Mouse (Mus musculus) myocyte (in vitro differentiated cells): ENCODE measurements around the gene Adgrg1. TPM values are rescaled to one million over a fixed set of nuclear protein-coding genes. Genes with fewer than 3 reads are reported as not detected.
A peak's percentile ranks its signal among the peaks of the same experiment; 100 is the strongest.

ENCODE experiments used
- H3K27me3 ChIP-seq: one replicate; pipeline ENCODE4 v1.6.1; 2011; ENCODE audit not compliant: control insufficient read depth, insufficient read depth, insufficient read length
- H3K36me3 ChIP-seq: one replicate; pipeline ENCODE4 v1.6.1; 2011; ENCODE audit not compliant: control insufficient read depth, insufficient read depth
- H3K4me2 ChIP-seq: one replicate; pipeline ENCODE4 v1.6.1; 2011; ENCODE audit warnings: low read depth, control low read depth
- H3K4me3 ChIP-seq: one replicate; pipeline ENCODE4 v1.5.1; 2011; ENCODE audit warnings: mild to moderate bottlenecking, control low read depth, moderate library complexity
- H3K79me2 ChIP-seq: one replicate; pipeline ENCODE4 v1.6.1; 2011; ENCODE audit not compliant: control insufficient read depth, insufficient read depth
- H3ac ChIP-seq: one replicate; pipeline ENCODE4 v1.6.1; 2011; ENCODE audit not compliant: control insufficient read depth, insufficient read length
- CEBPB ChIP-seq: IDR thresholded peaks from 2 replicates; pipeline ENCODE4 v1.6.1; 2011; ENCODE audit warnings: mild to moderate bottlenecking, moderate library complexity; ENCODE audit not compliant: poor library complexity, insufficient read depth, severe bottlenecking
- E2F4 ChIP-seq: IDR thresholded peaks from one replicate; pipeline ENCODE4 v1.6.1; 2011; ENCODE audit warnings: mild to moderate bottlenecking, control low read depth, moderate library complexity; ENCODE audit not compliant: insufficient read depth
- MAX ChIP-seq: IDR thresholded peaks from one replicate; pipeline ENCODE4 v1.6.1; 2011; ENCODE audit warnings: low read depth, mild to moderate bottlenecking, control low read depth
- MYOD1 ChIP-seq, 3 experiments: IDR thresholded peaks; one replicate each; pipeline ENCODE4 v1.6.1; 2011; ENCODE audit warnings: control low read depth in 2 of 3, low read depth in 2 of 3, mild to moderate bottlenecking in 2 of 3, moderate library complexity in 1 of 3; ENCODE audit not compliant: insufficient read length in 2 of 3, control insufficient read depth in 1 of 3
- MYOG ChIP-seq, 3 experiments: IDR thresholded peaks; one replicate each; pipeline ENCODE4 v1.6.1; 2011; ENCODE audit warnings: control low read depth in 2 of 3, low read depth in 2 of 3, mild to moderate bottlenecking in 2 of 3; ENCODE audit not compliant: insufficient read length in 2 of 3, control insufficient read depth in 1 of 3, insufficient read depth in 1 of 3
- POLR2A ChIP-seq: IDR thresholded peaks from one replicate; pipeline ENCODE4 v1.6.1; 2011; ENCODE audit warnings: low read depth, mild to moderate bottlenecking, control low read depth, moderate library complexity; ENCODE audit not compliant: insufficient read length
- POLR2AphosphoS2 ChIP-seq: IDR thresholded peaks from one replicate; pipeline ENCODE4 v1.6.1; 2011; ENCODE audit warnings: low read depth, control low read depth; ENCODE audit not compliant: insufficient read length
- REST ChIP-seq: IDR thresholded peaks from one replicate; pipeline ENCODE4 v1.6.1; 2011; ENCODE audit warnings: mild to moderate bottlenecking, control low read depth, moderate library complexity; ENCODE audit not compliant: insufficient read depth, insufficient read length
- SRF ChIP-seq: IDR thresholded peaks from one replicate; pipeline ENCODE4 v1.6.1; 2011; ENCODE audit warnings: low read depth; ENCODE audit not compliant: control insufficient read depth, insufficient read length
- TCF12 ChIP-seq: IDR thresholded peaks from one replicate; pipeline ENCODE4 v1.6.1; 2011; ENCODE audit warnings: mild to moderate bottlenecking, control low read depth; ENCODE audit not compliant: poor library complexity, insufficient read depth, severe bottlenecking
- TCF3 ChIP-seq: IDR thresholded peaks from one replicate; pipeline ENCODE4 v1.6.1; 2011; ENCODE audit warnings: low read depth, control low read depth; ENCODE audit not compliant: insufficient read length
- USF1 ChIP-seq: IDR thresholded peaks from one replicate; pipeline ENCODE4 v1.6.1; 2011; ENCODE audit warnings: low read depth, mild to moderate bottlenecking, control low read depth, moderate library complexity
- polyA plus RNA-seq: library from polyadenylated mRNA; unstranded; fragments of >200 nt; fragmentation: generic; extraction: Trizol; gene quantifications from one replicate; pipeline ENCODE4 v1.2.1, GENCODE M21; 2012; ENCODE audit warnings: missing spikeins

The Adgrg1 gene
- polyA plus RNA-seq, 1 experiment = 12.4 TPM

DNA sequence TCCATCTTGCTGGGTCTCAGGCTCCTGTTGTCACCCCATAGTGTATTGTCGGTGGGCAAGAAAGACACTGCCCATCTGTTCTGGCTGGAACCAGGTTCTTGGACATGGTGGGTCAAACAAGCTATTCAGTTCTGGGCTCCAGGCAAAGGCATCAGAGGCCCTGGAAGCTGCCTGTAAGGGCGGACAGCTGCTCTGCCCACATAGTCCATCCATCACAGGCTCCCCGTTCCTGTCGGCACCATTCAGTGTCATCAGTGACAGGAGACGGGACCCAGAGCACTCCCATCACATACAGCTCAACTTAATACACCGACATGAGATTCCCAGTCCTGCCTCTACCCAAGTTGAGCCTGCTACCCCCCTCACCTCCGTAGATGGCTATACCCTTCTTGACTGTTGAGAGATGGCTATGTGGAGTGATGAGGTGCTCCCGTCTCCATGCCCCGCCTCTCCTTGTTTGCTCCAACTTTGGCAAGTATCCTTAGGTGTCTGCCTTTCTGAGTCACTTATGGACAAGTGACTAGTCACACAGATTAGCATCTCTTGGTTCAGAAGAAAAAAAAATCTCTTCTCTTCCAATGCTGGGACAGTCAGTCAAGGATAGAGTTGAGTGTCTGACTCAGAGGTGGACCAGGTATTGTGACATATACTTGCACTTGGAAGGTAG lies 43.6 kb downstream of the Adgrg1 start:
- Histone ChIP-seq H3ac (no peak overlapping the region), H3K4me2 (no peak overlapping the region), H3K36me3 (no peaks in the 10 kb centered on the region), H3K4me3 (no peak overlapping the region), H3K79me2 (no peaks in the 10 kb centered on the region), H3K27me3 (no peaks in the 10 kb centered on the region)
- TF ChIP-seq E2F4 (no peak), MYOG (IDR thresholded peaks at IDR 0.05; ENCODE audit: control insufficient read depth in 1 of 3, insufficient read depth in 1 of 3, insufficient read length in 2 of 3, low read depth in 2 of 3) (peak in 2 of 3 experiments; percentile 44 to 79), REST (no peak), TCF3 (peak; percentile 75), SRF (no peak), POLR2AphosphoS2 (no peak), MAX (no peak), MYOD1 (IDR thresholded peaks at IDR 0.05; ENCODE audit: control insufficient read depth in 1 of 3, insufficient read length in 2 of 3, low read depth in 2 of 3) (peak in 2 of 3 experiments; percentile 92 to 96)

GRCm38 (mm10) chr8:95020293-95020777 lies 45.8 kb downstream of the Adgrg1 start:
- H3K4me3 ChIP-seq = peak overlapping the region; percentile 18
- no peak overlapping the region for H3ac ChIP-seq
- no peaks in the 10 kb centered on the region for H3K79me2 ChIP-seq
- peak; percentile 56; the same call in 1 of the 2 replicates for TF ChIP-seq CEBPB
- TF ChIP-seq SRF = no peak
- TF ChIP-seq TCF12 = no peak
- no peak for TF ChIP-seq USF1
- no peak for TF ChIP-seq E2F4
- H3K4me2 ChIP-seq = peak overlapping the region; percentile 45
- H3K27me3 ChIP-seq = no peaks in the 10 kb centered on the region
- H3K36me3 ChIP-seq = no peaks in the 10 kb centered on the region

DNA sequence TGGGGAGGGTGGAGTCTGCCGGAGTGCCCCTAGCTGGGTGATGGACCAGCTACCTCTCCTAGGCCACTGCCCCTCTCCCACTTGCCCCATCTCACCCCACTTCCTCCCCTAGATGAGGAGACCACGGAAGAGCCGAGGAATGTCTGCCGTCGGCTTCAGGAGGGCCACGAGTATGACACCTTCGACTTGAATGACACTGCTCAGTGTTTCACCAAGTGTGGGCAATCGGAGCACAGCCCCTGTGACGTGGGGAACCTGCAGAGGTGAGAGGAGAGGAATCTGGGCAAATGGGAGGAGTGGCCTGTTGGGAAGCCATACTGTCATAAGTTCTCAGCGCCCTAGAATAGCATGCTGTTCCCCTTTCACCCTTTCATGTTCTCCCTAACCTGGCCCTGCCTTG lies 46.3 kb downstream of the Adgrg1 start:
- Histone ChIP-seq H3K4me2 (peak overlapping the region; percentile 57), H3K79me2 (no peaks in the 10 kb centered on the region), H3K27me3 (no peaks in the 10 kb centered on the region), H3ac (no peak overlapping the region), H3K36me3 (no peaks in the 10 kb centered on the region), H3K4me3 (peak overlapping the region; percentile 18)
- no peak for TF ChIP-seq CEBPB

DNA sequence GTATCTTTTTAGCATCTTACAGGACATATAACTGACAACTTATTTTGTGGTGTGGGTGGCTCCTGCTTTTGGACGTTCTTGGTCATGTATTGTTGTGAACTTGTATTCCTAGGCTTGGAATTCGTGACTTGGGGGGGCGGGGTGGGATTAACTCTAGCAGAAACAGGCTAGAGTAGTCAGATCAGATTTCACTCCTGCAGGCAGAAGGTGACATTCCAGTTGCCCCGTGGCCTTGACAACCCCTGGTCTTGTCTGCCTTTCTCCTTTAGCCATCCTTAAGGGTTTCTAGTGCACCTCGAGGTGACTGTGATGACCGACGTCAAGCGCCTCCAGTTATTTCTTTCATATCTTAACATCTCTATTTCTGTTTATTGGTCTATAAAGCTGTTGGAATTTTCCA lies 48.6 kb downstream of the Adgrg1 start:
- TF ChIP-seq CEBPB (no peak), TCF3 (no peak), TCF12 (no peak), MYOG (IDR thresholded peaks at IDR 0.05; ENCODE audit: control insufficient read depth in 1 of 3, insufficient read depth in 1 of 3, insufficient read length in 2 of 3, low read depth in 2 of 3) (no peak), SRF (no peak), REST (no peak), E2F4 (no peak)
- no peak overlapping the region for H3ac ChIP-seq

DNA sequence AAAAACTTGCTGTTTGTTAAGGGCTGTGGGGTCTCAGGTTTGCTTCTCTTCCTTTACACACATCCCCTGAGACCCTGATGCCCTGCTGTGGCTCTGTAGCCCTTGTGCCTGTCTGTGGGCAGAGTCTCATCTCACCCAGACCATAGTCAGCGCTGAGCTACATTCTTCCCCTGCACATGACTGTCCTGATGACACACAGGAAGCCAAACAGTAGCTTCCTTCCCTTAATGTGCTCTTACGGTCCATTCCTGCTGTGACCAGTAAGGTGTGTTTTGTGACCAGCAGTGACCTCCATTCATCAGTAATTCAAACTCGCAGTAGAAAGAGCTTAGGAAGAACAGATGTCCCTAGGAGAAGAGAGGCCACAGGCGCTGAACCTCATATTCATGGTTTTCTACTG lies 49.8 kb downstream of the Adgrg1 start:
- no peak overlapping the region for H3ac ChIP-seq
- H3K4me2 ChIP-seq = no peak overlapping the region
- H3K36me3 ChIP-seq = no peaks in the 10 kb centered on the region
- no peak for TF ChIP-seq MAX
- TF ChIP-seq SRF = no peak
- no peak for TF ChIP-seq CEBPB
- TF ChIP-seq MYOD1 (IDR thresholded peaks at IDR 0.05; ENCODE audit: control insufficient read depth in 1 of 3, insufficient read length in 2 of 3, low read depth in 2 of 3) = no peak
- no peak for TF ChIP-seq POLR2A
- TF ChIP-seq USF1 = no peak
- TF ChIP-seq E2F4 = no peak
- no peak for TF ChIP-seq REST
- no peak for TF ChIP-seq MYOG (IDR thresholded peaks at IDR 0.05; ENCODE audit: control insufficient read depth in 1 of 3, insufficient read depth in 1 of 3, insufficient read length in 2 of 3, low read depth in 2 of 3)
- no peak for TF ChIP-seq TCF12
- TF ChIP-seq POLR2AphosphoS2 = no peak
- no peak for TF ChIP-seq TCF3
- H3K27me3 ChIP-seq = no peaks in the 10 kb centered on the region
- H3K79me2 ChIP-seq = no peaks in the 10 kb centered on the region
- no peak overlapping the region for H3K4me3 ChIP-seq

More for the DNA sequence above, 48.6 kb downstream of the Adgrg1 start:
- no peaks in the 10 kb centered on the region for H3K36me3 ChIP-seq
- H3K4me3 ChIP-seq = no peak overlapping the region
- H3K79me2 ChIP-seq = no peaks in the 10 kb centered on the region
- peak overlapping the region; percentile 34 for H3K4me2 ChIP-seq
- no peaks in the 10 kb centered on the region for H3K27me3 ChIP-seq
